Mouse (Mus musculus): ENCODE results near the gene Med4.

DNA sequence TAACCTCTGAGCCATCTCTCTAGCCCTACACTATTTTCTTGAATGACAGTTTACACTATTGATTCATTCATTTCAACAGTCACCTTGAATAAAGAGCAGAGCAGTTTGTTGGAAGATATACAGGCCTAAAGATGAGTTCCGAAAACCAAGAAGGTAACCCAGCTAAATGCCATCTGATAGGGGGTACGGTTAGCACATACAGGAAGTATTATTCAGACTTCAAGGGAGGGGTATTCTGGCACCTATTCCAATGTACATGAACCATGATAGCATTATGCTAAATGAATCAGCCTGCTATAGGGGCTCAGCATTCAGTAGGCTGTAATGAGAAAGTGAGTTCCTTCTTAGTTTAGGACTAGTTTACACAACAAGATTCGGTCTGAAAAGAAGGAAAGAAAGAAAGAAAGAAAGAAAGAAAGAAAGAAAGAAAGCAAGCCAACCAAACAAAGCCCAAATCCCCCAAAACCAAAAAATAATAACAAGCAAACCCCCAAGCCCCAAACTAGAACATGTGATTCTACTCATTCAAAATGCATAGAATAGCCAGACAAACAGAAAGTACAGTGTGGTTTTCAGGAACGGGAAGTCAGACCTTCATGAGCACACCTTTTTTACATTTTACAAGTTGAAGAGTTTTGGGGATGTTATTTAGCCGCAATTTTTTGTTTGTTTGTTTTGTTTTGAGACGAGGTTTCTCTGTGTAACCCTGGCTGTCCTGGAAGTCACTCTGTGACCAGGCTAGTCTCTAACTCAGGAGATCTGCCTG, 1.0 kb upstream of the Med4 start:
- no peak for TF ChIP-seq CTCF (IDR thresholded peaks at IDR 0.05; ENCODE audit: low read depth, low read length)
- TF ChIP-seq POLR2A (IDR thresholded peaks at IDR 0.05; ENCODE audit: extremely low read depth, insufficient read depth, low read length), result no peak
